Mouse (Mus musculus): ENCODE measurements around the gene Tom1l2. TPM values are rescaled to one million over a fixed set of nuclear protein-coding genes. Genes with fewer than 3 reads are reported as not detected.

The Tom1l2 gene
- total RNA-seq, 2 experiments from 2014 or later, result 191 to 195 TPM

- DNase-seq (ENCODE audit: low spot score in 2 of 2), result no peak
Measured at GRCm38 (mm10) chr11:60182741-60183140, 170.0 kb downstream of the Tom1l2 start.

- no peak for DNase-seq (ENCODE audit: low spot score in 2 of 2)
Measured at GRCm38 (mm10) chr11:60182116-60182670, 170.5 kb downstream of the Tom1l2 start.

- no peak for DNase-seq (ENCODE audit: low spot score in 2 of 2)
Measured at GRCm38 (mm10) chr11:60178506-60178905, 174.2 kb downstream of the Tom1l2 start.

GRCm38 (mm10) chr11:60178005-60178404, 174.7 kb downstream of the Tom1l2 start:
- no peak for DNase-seq (ENCODE audit: low spot score in 2 of 2)

- peak; percentile 67 to 76 for DNase-seq (ENCODE audit: low spot score in 2 of 2)
Measured at GRCm38 (mm10) chr11:60176975-60177657, 175.6 kb downstream of the Tom1l2 start.

Small RNAs within 50 kb of the gene (microRNA-seq; reads per million reads assigned to microRNA genes)
- 0 reads per million in 2 experiments for gene Gm27711
- 0 reads per million in 2 experiments for gene Mir6921
- 0 to 1.4 reads per million in 2 experiments for gene Mir6922

Other genes starting within 250 kb of the Tom1l2 start
- 10 to 100 TPM; 76.2 to 80.9 TPM for gene Rai1, start 247.9 kb downstream of the Tom1l2 start, total RNA-seq (2021)
- gene Srebf1, start 130.3 kb downstream of the Tom1l2 start, total RNA-seq (2021), result 10 to 100 TPM; 73.9 to 80.4 TPM
- gene Drc3, start 424 bp upstream of the Tom1l2 start, total RNA-seq (2021), result 1 to 10 TPM; 7.3 to 7.9 TPM
- gene Gid4, start 64.2 kb upstream of the Tom1l2 start, total RNA-seq (2021), result 10 to 100 TPM; 50.2 to 54.0 TPM
- 10 to 100 TPM; 22.3 to 24.7 TPM for gene Atpaf2, start 65.6 kb upstream of the Tom1l2 start, total RNA-seq (2021)
- gene Drg2, start 101.7 kb upstream of the Tom1l2 start, total RNA-seq (2021), result 10 to 100 TPM; 68.7 to 74.0 TPM
- gene Myo15, start 116.4 kb upstream of the Tom1l2 start, total RNA-seq (2021), result under 1 TPM; 0.12 to 0.18 TPM
- gene Alkbh5, start 183.5 kb upstream of the Tom1l2 start, total RNA-seq (2021), result 10 to 100 TPM; 62.2 to 63.2 TPM